Mouse (Mus musculus): ENCODE data around the gene Ercc4.
A peak's percentile ranks its signal among the peaks of the same experiment; 100 is the strongest.

Gene Ercc4

GRCm38 (mm10) chr16:13147810-13148555 lies 38.5 kb downstream of the Ercc4 start:
- peak in 1 of 2 experiments; percentile 2 for DNase-seq (ENCODE audit: low spot score in 2 of 2)

DNA sequence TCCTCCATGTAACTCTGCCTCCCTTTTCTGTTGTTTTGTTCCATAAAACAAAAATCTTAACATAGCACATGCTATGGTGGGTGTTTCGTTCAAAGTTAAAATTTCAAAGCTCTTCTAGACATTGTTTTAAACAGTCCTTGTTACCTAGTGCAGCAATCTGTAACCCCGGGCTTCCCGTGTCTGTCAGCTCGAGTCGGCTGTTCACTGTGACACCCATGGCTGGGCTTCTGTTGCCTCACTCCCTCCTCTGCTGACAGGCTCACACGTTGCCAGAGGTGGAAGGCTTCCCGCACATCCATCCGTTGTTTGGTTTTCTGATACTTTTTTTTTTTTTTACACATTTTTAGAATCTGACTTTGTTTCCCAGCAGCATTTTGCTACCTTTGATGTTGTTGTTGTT lies 40.5 kb downstream of the Ercc4 start:
- DNase-seq (ENCODE audit: low spot score in 2 of 2) = peak in 1 of 2 experiments; percentile 2

- no peak for DNase-seq (ENCODE audit: low spot score in 2 of 2)
These were observed 41.3 kb downstream of the Ercc4 start for GRCm38 (mm10) chr16:13150790-13151189.

- no peak for DNase-seq (ENCODE audit: low spot score in 2 of 2)
These were observed 43.0 kb downstream of the Ercc4 start for GRCm38 (mm10) chr16:13152475-13152874.

DNA sequence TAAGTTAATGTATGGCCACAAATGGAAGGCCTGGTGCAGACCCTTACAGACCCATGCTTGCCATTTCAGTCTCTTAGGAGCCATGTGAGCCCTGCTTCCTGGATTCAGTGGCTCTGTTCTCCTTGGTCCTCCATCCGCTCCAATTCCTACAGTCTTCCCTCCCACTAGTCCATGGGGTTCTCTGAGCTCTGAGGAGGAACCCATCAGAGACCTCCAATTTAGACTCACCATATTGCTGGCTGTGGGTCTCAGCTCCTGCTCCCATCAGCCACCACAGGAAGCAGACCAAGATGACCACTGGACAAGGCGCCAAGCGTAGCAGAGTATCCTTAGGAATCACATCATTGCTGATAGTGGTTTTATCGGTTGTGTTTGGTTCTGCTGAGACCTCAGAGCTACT lies 43.7 kb downstream of the Ercc4 start:
- DNase-seq (ENCODE audit: low spot score in 2 of 2) = no peak

DNA sequence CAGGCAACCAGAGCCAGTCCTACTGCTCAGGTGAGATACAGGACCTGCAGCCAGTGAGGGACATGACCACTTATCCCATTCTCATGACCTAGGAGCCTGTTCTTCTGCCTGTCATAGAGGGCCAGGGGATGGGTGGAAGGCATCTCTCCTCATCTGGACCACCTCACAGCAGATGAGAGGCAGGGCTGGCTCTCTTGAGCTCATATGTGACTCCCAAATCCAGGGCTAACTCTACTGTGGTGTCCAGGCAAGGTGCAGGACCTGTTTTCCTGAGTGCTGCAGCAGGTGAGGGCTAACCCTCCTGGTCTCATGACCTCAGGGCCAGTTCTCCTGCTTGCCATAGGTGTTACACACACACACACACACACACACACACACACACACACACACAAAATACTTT lies 44.9 kb downstream of the Ercc4 start:
- no peak for DNase-seq (ENCODE audit: low spot score in 2 of 2)

- DNase-seq (ENCODE audit: low spot score in 2 of 2) = no peak
These were observed 47.8 kb downstream of the Ercc4 start for GRCm38 (mm10) chr16:13157314-13157713.

- DNase-seq (ENCODE audit: low spot score in 2 of 2) = no peak
These were observed 48.7 kb downstream of the Ercc4 start for GRCm38 (mm10) chr16:13158153-13158670.

GRCm38 (mm10) chr16:13158906-13159889 lies 49.7 kb downstream of the Ercc4 start:
- DNase-seq (ENCODE audit: low spot score in 2 of 2) = peak; percentile 35 to 59

- DNase-seq (ENCODE audit: low spot score in 2 of 2) = peak; percentile 91 to 95
These were observed 50.6 kb downstream of the Ercc4 start for GRCm38 (mm10) chr16:13159927-13160644.

DNA sequence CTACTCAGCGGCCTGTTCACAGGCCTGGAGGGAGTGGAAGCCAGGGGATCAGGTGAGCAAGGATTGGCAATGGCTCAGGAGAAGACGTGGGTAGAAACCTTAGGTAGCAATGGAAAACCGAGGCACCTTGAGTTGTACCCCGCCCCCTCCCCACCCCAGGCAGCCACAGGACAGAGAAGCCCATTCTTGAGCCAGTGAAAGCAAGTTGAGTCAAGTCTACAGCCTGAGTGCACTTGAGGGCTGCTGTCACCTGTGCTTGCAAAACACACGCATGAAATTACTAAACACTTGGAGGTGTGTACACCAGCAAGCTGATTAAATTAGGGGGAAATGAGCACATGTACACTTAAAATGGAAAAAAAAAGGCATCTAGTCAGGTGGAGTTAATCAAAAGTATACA lies 52.0 kb downstream of the Ercc4 start:
- no peak for DNase-seq (ENCODE audit: low spot score in 2 of 2)

- no peak for DNase-seq (ENCODE audit: low spot score in 2 of 2)
These were observed 58.2 kb downstream of the Ercc4 start for GRCm38 (mm10) chr16:13167731-13168130.

- no peak for DNase-seq (ENCODE audit: low spot score in 2 of 2)
These were observed 63.7 kb downstream of the Ercc4 start for GRCm38 (mm10) chr16:13173055-13173742.

DNA sequence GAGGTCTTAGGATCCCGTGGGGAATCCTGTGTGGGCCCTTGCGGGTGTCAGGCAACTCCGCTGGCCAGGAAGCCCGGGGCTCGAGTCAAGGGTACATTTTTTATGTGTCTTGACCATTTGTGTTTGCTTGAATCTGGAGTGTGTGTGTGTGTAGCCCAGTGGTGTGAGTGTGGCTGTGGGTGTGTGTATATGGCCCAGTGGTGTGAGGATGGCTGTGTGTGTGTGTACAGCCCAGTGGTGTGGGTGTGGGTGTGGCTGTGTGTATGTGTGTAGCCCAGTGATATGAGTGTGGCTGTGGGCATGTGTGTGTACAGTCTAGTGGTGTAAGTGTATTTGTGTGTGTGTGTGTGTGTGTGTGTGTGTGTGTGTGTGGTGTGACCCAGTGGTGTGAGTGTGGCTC lies 73.0 kb downstream of the Ercc4 start:
- DNase-seq (ENCODE audit: low spot score in 2 of 2) = no peak

GRCm38 (mm10) chr16:13183182-13183742 lies 73.8 kb downstream of the Ercc4 start:
- no peak for DNase-seq (ENCODE audit: low spot score in 2 of 2)

- DNase-seq (ENCODE audit: low spot score in 2 of 2) = no peak
These were observed 74.9 kb downstream of the Ercc4 start for GRCm38 (mm10) chr16:13184381-13184780.

DNA sequence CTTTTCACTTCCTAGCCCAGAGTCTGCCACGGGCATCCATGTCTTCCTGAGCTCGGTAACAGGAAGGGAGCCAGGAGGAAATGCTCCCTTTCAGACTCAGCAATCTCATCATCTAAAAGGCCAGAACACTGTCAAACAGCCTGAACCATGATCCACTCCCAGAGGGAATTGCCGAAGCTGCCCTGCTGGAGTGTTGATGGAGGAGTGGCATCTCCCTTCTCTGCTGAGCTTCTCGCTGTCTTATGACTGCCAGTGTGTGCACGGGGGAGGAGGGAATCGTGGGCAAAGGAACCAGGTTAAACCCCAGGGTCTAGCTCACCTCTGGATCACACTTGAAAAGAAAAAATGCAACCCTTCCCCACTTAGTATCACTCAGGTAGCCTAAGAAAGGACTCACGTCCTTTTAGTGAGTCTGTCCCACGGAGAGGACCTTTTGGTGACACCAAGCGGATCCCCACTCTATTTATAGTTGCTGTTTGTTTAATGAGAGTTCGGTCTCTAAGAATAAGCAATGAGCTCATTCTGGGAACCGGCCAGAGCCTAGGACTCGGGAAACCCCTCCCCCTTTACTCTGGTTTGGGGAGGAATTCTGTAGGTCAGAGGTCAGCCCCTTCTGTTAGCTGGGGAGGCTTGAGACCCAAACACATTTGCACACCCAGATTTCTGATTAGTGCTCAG lies 80.1 kb downstream of the Ercc4 start:
- no peak for DNase-seq (ENCODE audit: low spot score in 2 of 2)

DNA sequence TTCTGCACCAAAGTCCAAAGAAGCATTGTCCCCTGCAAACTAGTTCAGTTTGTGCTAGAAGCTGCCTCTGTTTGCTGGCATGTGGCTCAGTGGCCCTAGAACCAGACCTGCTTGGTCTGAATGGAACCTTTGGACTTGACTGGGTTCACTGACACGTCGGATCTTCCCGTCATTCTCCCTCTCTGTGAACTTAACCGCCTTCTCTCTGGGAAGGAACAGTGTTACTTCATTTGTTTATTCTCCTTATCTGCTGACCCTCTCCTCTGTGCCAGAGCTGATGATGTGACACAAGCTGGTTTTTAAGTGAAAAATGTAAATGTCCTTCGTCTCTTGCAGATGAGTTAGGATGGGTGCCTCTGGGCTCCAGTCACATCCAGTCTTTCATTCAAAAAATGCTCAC lies 81.0 kb downstream of the Ercc4 start:
- DNase-seq (ENCODE audit: low spot score in 2 of 2) = no peak

GRCm38 (mm10) chr16:13191166-13191565 lies 81.7 kb downstream of the Ercc4 start:
- DNase-seq (ENCODE audit: low spot score in 2 of 2) = no peak

DNA sequence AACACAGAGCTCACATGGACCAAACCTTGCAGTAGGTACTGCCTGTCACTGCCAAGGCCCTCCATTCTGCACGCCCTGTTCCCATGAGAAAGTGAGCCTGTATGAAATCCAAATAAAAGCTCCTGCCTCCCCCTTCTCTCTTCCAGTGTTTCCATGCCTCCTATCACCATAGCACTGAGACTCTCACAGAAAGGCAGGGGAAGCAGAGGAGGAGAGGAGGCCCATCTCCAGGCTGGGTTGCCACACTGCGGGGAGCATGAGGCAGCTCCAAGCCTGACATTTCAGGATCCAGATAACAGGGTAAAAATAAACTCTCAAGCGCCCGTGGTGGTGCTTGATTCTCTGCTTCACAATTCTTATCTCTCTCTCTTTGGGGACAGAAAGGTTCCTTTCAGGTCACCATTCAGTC lies 84.2 kb downstream of the Ercc4 start:
- peak; percentile 35 to 58 for DNase-seq (ENCODE audit: low spot score in 2 of 2)

Data from frontal cortex, postnatal 14 days (tissue).